Mouse (Mus musculus) brain, embryonic 14.5 days (tissue): ENCODE results near the gene Ffar1. TPM values are rescaled to one million over a fixed set of nuclear protein-coding genes. Genes with fewer than 3 reads are reported as not detected.

ENCODE experiments used
- DNase-seq: peaks from one replicate; pipeline ENCODE4 v3.0.0-alpha.2; 2011; ENCODE audit warnings: low read depth
- CTCF ChIP-seq: fragments of 200-500 bp; IDR thresholded peaks from 2 replicates; pipeline ENCODE4 v1.5.1; 2012; ENCODE audit warnings: inconsistent platforms, mild to moderate bottlenecking, moderate library complexity, borderline replicate concordance; ENCODE audit not compliant: insufficient read depth, insufficient read length; ENCODE audit errors: extremely low read depth
- POLR2A ChIP-seq: fragments of 200-500 bp; IDR thresholded peaks from 2 replicates; pipeline ENCODE4 v1.6.1; 2012; ENCODE audit warnings: mild to moderate bottlenecking, inconsistent platforms, borderline replicate concordance; ENCODE audit not compliant: poor library complexity, insufficient read depth, insufficient read length, severe bottlenecking; ENCODE audit errors: extremely low read depth
- polyA plus RNA-seq: library from polyadenylated mRNA; depleted of rRNA; stranded (reverse); fragments of >200 nt; gene quantifications from 2 replicates; pipeline ENCODE4 v1.2.3, GENCODE M21; 2012

The Ffar1 gene
- polyA plus RNA-seq, 1 experiment: not detected

GRCm38 (mm10) chr7:30881367-30881766 is 20.0 kb upstream of the Ffar1 start:
- TF ChIP-seq CTCF (no peak), POLR2A (no peak)
- no peak for DNase-seq

- TF ChIP-seq POLR2A (no peak), CTCF (no peak)
- DNase-seq: no peak
Measured at GRCm38 (mm10) chr7:30880176-30880575, 18.8 kb upstream of the Ffar1 start, which contains the start of gene Cd22. Gene Cd22, minus strand, starts transcription at chr7:30880342.

GRCm38 (mm10) chr7:30878950-30879349 is 17.6 kb upstream of the Ffar1 start:
- no peak for TF ChIP-seq CTCF
- TF ChIP-seq POLR2A: no peak
- DNase-seq: no peak

- TF ChIP-seq POLR2A (no peak), CTCF (peak; percentile 72)
- peak; percentile 75 for DNase-seq
Measured at GRCm38 (mm10) chr7:30873083-30873482, 11.7 kb upstream of the Ffar1 start.

- TF ChIP-seq POLR2A (no peak), CTCF (no peak)
- no peak for DNase-seq
Measured at GRCm38 (mm10) chr7:30863386-30863785, 2.0 kb upstream of the Ffar1 start.

- TF ChIP-seq POLR2A (no peak), CTCF (peak; percentile 82; the same call in 1 of the 2 replicates)
Measured at GRCm38 (mm10) chr7:30859635-30860402, 1.5 kb downstream of the Ffar1 start.

GRCm38 (mm10) chr7:30859290-30859634 is 2.1 kb downstream of the Ffar1 start:
- TF ChIP-seq CTCF (peak; percentile 86), POLR2A (no peak)
- DNase-seq: peak; percentile 85

More at GRCm38 (mm10) chr7:30859635-30860402, 1.5 kb downstream of the Ffar1 start:
- DNase-seq: peak; percentile 84

- no peak for TF ChIP-seq POLR2A
- TF ChIP-seq CTCF: no peak
- DNase-seq: no peak
Measured at GRCm38 (mm10) chr7:30857746-30858145, 3.6 kb downstream of the Ffar1 start.

- no peak for DNase-seq
- no peak for TF ChIP-seq POLR2A
- no peak for TF ChIP-seq CTCF
Measured at GRCm38 (mm10) chr7:30856078-30856477, 5.3 kb downstream of the Ffar1 start, which contains the start of gene Ffar3. Gene Ffar3, minus strand, starts transcription at chr7:30856178.

GRCm38 (mm10) chr7:30851421-30851820 is 9.9 kb downstream of the Ffar1 start:
- TF ChIP-seq CTCF (no peak), POLR2A (no peak)

GRCm38 (mm10) chr7:30847934-30848333 is 13.4 kb downstream of the Ffar1 start:
- DNase-seq: no peak
- TF ChIP-seq POLR2A (no peak), CTCF (no peak)

More at GRCm38 (mm10) chr7:30851421-30851820, 9.9 kb downstream of the Ffar1 start:
- DNase-seq: no peak

- DNase-seq: no peak
- TF ChIP-seq POLR2A (no peak), CTCF (no peak)
Measured at GRCm38 (mm10) chr7:30847386-30847785, 14.0 kb downstream of the Ffar1 start.
